Mouse (Mus musculus) myocyte (in vitro differentiated cells): ENCODE measurements at regions not wholly inside any gene's neighbourhood (a gene's known extent, or its start where the extent isn't known, plus 50 kb on each side); places are given as distances from the start of the nearest gene placed in this dataset.

Experiments
- CEBPB ChIP-seq: IDR thresholded peaks from 2 replicates; pipeline ENCODE4 v1.6.1; 2011; ENCODE audit warnings: mild to moderate bottlenecking, moderate library complexity; ENCODE audit not compliant: poor library complexity, insufficient read depth, severe bottlenecking
- E2F4 ChIP-seq: IDR thresholded peaks from one replicate; pipeline ENCODE4 v1.6.1; 2011; ENCODE audit warnings: mild to moderate bottlenecking, control low read depth, moderate library complexity; ENCODE audit not compliant: insufficient read depth
- MAX ChIP-seq: IDR thresholded peaks from one replicate; pipeline ENCODE4 v1.6.1; 2011; ENCODE audit warnings: low read depth, mild to moderate bottlenecking, control low read depth
- MYOD1 ChIP-seq, 3 experiments: IDR thresholded peaks; one replicate each; pipeline ENCODE4 v1.6.1; 2011; ENCODE audit warnings: control low read depth in 2 of 3, low read depth in 2 of 3, mild to moderate bottlenecking in 2 of 3, moderate library complexity in 1 of 3; ENCODE audit not compliant: insufficient read length in 2 of 3, control insufficient read depth in 1 of 3
- MYOG ChIP-seq, 3 experiments: IDR thresholded peaks; one replicate each; pipeline ENCODE4 v1.6.1; 2011; ENCODE audit warnings: control low read depth in 2 of 3, low read depth in 2 of 3, mild to moderate bottlenecking in 2 of 3; ENCODE audit not compliant: insufficient read length in 2 of 3, control insufficient read depth in 1 of 3, insufficient read depth in 1 of 3
- POLR2A ChIP-seq: IDR thresholded peaks from one replicate; pipeline ENCODE4 v1.6.1; 2011; ENCODE audit warnings: low read depth, mild to moderate bottlenecking, control low read depth, moderate library complexity; ENCODE audit not compliant: insufficient read length
- POLR2AphosphoS2 ChIP-seq: IDR thresholded peaks from one replicate; pipeline ENCODE4 v1.6.1; 2011; ENCODE audit warnings: low read depth, control low read depth; ENCODE audit not compliant: insufficient read length
- REST ChIP-seq: IDR thresholded peaks from one replicate; pipeline ENCODE4 v1.6.1; 2011; ENCODE audit warnings: mild to moderate bottlenecking, control low read depth, moderate library complexity; ENCODE audit not compliant: insufficient read depth, insufficient read length
- SRF ChIP-seq: IDR thresholded peaks from one replicate; pipeline ENCODE4 v1.6.1; 2011; ENCODE audit warnings: low read depth; ENCODE audit not compliant: control insufficient read depth, insufficient read length
- TCF12 ChIP-seq: IDR thresholded peaks from one replicate; pipeline ENCODE4 v1.6.1; 2011; ENCODE audit warnings: mild to moderate bottlenecking, control low read depth; ENCODE audit not compliant: poor library complexity, insufficient read depth, severe bottlenecking
- TCF3 ChIP-seq: IDR thresholded peaks from one replicate; pipeline ENCODE4 v1.6.1; 2011; ENCODE audit warnings: low read depth, control low read depth; ENCODE audit not compliant: insufficient read length
- USF1 ChIP-seq: IDR thresholded peaks from one replicate; pipeline ENCODE4 v1.6.1; 2011; ENCODE audit warnings: low read depth, mild to moderate bottlenecking, control low read depth, moderate library complexity

DNA sequence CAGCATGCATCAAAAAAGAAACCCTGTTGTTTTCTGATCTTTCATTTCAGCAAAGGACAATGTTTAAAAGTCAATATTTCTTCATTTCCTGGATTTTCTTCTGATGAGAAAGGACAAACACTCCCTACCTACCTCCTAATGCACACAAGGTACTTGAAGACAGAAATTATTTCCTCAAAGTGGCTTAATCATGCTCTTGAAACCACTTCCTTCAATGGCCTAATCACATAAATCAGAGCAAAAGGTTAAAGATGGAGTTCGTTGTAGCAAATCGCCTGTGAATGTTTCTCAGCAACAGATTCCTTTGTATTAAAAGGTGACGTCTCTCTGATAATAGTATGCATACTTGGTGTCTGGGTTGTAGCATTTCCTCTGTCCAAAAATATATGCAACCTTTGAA lies 124.3 kb upstream of the Gm10306 start:
- TF ChIP-seq TCF12: no peak
- no peak for TF ChIP-seq E2F4
- no peak for TF ChIP-seq POLR2A
- no peak for TF ChIP-seq POLR2AphosphoS2
- no peak for TF ChIP-seq USF1
- no peak for TF ChIP-seq CEBPB
- no peak for TF ChIP-seq MAX
- TF ChIP-seq MYOD1 (IDR thresholded peaks at IDR 0.05; ENCODE audit: control insufficient read depth in 1 of 3, insufficient read length in 2 of 3, low read depth in 2 of 3): no peak
- no peak for TF ChIP-seq MYOG (IDR thresholded peaks at IDR 0.05; ENCODE audit: control insufficient read depth in 1 of 3, insufficient read depth in 1 of 3, insufficient read length in 2 of 3, low read depth in 2 of 3)
- no peak for TF ChIP-seq TCF3
- no peak for TF ChIP-seq SRF
- no peak for TF ChIP-seq REST
